Mouse (Mus musculus): ENCODE measurements around the gene Cep112. TPM values are rescaled to one million over a fixed set of nuclear protein-coding genes. Genes with fewer than 3 reads are reported as not detected.

Cep112 gene
- polyA plus RNA-seq, 2 experiments = 0.76 to 1.7 TPM

DNA sequence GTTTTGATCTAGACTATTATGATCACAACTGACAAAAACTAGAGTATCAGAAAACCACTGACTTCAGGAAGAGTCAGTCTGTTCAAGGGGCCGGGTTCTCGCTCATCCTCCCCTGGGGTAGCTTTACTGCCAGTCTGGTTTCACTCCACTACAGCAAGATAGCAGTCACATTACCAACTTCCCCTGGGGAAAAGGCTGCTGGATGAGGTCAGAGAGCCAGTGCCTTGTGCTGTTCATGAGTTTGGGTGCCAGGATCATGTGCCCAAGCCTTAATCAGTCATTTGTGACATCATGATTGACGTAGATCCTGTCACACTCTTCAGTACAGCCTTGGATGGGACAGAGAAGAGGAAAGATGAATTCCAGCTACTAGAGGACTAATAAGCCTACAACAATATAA is 421.5 kb downstream of the Cep112 start:
- DNase-seq (ENCODE audit: low read depth in 3 of 3, low spot score in 3 of 3) (no peak), ATAC-seq (ENCODE audit: insufficient read depth) (no peak)
- Histone ChIP-seq H3K9me3 (ENCODE audit: control insufficient read depth, low read length) (no peaks in the 10 kb centered on the region), H3K4me2 (ENCODE audit: low read depth) (no peak overlapping the region), H3K27ac (no peak overlapping the region), H3K4me3 (ENCODE audit: insufficient read depth in 1 of 2, low read depth in 2 of 2, low read length in 2 of 2) (no peak overlapping the region), H3K36me3 (replicated peaks; ENCODE audit: control insufficient read depth, insufficient read depth, low read depth) (no peaks in the 10 kb centered on the region), H3K27me3 (ENCODE audit: control insufficient read depth, insufficient read depth, low read length) (no peaks in the 10 kb centered on the region), H3K4me1 (replicated peaks; ENCODE audit: control insufficient read depth in 2 of 2, insufficient read depth in 2 of 2, low read length in 1 of 2) (no peaks in the 10 kb centered on the region), H3K9ac (replicated peaks) (no peak overlapping the region)
- WGBS (ENCODE audit: insufficient replicate concordance) = 62% methylated on average over 3 of the region's 3 CpGs
- no peak for TF ChIP-seq EP300 (IDR thresholded peaks at IDR 0.05; ENCODE audit: low read depth)
- no peak for TF ChIP-seq CTCF (IDR thresholded peaks at IDR 0.05; ENCODE audit: low read depth)

DNA sequence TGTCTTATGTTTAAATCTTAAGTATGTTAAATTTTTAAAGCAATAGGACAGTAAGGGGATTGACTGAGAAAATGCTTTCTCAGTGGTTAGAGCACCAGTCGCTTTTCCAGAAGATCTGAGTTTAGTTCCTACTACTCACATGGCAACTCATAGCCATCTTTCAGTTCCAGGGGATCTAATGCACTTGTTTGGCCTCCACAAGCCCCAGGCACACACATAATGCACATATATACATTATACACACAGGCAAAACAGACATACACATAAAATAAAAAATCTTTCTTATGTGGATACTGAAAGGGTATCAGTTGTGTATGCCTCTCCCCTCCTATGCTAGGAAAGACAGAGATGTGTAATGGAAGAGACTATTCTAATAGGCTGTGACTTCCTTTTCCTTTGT is 426.8 kb downstream of the Cep112 start:
- Histone ChIP-seq H3K9ac (replicated peaks) (no peak overlapping the region), H3K27me3 (ENCODE audit: control insufficient read depth, insufficient read depth, low read length) (no peaks in the 10 kb centered on the region), H3K4me1 (replicated peaks; ENCODE audit: control insufficient read depth in 2 of 2, insufficient read depth in 2 of 2, low read length in 1 of 2) (no peaks in the 10 kb centered on the region), H3K4me2 (ENCODE audit: low read depth) (no peak overlapping the region), H3K9me3 (ENCODE audit: control insufficient read depth, low read length) (no peaks in the 10 kb centered on the region), H3K36me3 (replicated peaks; ENCODE audit: control insufficient read depth, insufficient read depth, low read depth) (no peaks in the 10 kb centered on the region), H3K27ac (no peak overlapping the region), H3K4me3 (ENCODE audit: insufficient read depth in 1 of 2, low read depth in 2 of 2, low read length in 2 of 2) (no peak overlapping the region)
- ATAC-seq (ENCODE audit: insufficient read depth) (no peak), DNase-seq (ENCODE audit: low read depth in 3 of 3, low spot score in 3 of 3) (no peak)
- whole genome bisulfite sequencing (ENCODE audit: insufficient replicate concordance) = 53% methylated on average over 1 of the region's 1 CpGs
- TF ChIP-seq EP300 (IDR thresholded peaks at IDR 0.05; ENCODE audit: low read depth) (no peak), CTCF (IDR thresholded peaks at IDR 0.05; ENCODE audit: low read depth) (no peak)

DNA sequence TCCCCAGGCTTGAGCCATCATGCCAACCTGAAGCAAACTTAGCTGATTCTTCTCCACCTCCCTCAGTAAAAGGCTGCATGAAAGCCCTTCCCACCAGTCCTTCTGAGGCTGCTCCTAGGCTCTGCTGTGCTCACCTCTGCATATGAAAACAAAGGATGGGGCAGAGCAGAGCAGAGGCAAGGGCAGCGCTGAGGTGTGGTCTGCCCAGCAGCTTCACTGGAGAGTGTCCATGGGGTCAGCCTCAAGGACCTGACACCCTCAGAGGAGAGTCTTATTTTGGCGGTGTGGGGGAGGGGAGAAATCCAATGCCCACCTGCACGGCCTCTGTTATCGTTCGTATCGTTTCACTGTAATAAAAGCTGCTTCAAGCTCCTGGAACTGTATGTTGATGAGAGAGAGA is 432.3 kb downstream of the Cep112 start:
- DNase-seq (ENCODE audit: low read depth in 3 of 3, low spot score in 3 of 3) = no peak
- Histone ChIP-seq H3K9me3 (ENCODE audit: control insufficient read depth, low read length) (no peaks in the 10 kb centered on the region), H3K27me3 (ENCODE audit: control insufficient read depth, insufficient read depth, low read length) (no peaks in the 10 kb centered on the region), H3K36me3 (replicated peaks; ENCODE audit: control insufficient read depth, insufficient read depth, low read depth) (no peaks in the 10 kb centered on the region), H3K9ac (replicated peaks) (no peak overlapping the region), H3K4me1 (replicated peaks; ENCODE audit: control insufficient read depth in 2 of 2, insufficient read depth in 2 of 2, low read length in 1 of 2) (peaks cover 0 to 8% of the 10 kb centered on the region in 2 experiments; a peak in 2 of 4 replicates), H3K4me2 (ENCODE audit: low read depth) (no peak overlapping the region), H3K4me3 (ENCODE audit: insufficient read depth in 1 of 2, low read depth in 2 of 2, low read length in 2 of 2) (no peak overlapping the region), H3K27ac (no peak overlapping the region)
- no peak for ATAC-seq (ENCODE audit: insufficient read depth)
- 52% methylated on average over 6 of the region's 6 CpGs for whole genome bisulfite sequencing (ENCODE audit: insufficient replicate concordance)
- TF ChIP-seq CTCF (IDR thresholded peaks at IDR 0.05; ENCODE audit: low read depth) (no peak), EP300 (IDR thresholded peaks at IDR 0.05; ENCODE audit: low read depth) (no peak)

DNA sequence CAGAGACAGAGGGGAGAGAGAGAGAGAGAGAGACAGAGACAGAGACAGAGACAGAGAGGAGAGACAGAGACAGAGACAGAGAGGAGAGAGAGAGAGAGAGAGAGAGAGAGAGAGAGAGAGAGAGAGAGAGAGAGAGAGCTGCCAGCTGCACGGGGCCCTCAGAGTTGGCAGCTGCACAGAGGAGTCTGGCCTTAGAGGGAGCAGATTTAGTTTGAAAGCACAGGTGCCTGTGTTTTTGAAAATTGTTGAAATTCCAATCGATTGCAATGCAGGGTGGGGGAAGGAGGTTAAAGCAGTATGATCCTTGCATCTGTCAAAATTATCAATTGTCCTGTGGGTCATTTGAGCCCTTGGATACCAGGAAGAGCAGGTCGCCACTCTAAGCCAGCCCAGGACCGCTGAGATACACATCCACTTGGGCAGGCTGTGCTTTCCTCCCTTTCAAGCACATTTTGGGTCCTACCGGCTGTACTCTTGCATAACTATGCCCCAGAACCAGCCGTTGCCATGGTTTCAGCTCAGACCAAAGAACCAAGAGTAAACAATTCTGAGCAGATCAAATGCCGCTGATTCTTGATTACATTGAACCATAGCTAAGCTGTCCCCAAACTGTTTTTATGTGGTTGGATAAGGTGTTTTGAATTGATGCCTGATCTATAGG is 432.8 kb downstream of the Cep112 start:
- WGBS (ENCODE audit: insufficient replicate concordance) = 44% methylated on average over 7 of the region's 7 CpGs
- H3K4me2 ChIP-seq (ENCODE audit: low read depth) = no peak overlapping the region
- H3K9ac ChIP-seq (replicated peaks) = no peak overlapping the region
- H3K27ac ChIP-seq = no peak overlapping the region
- no peaks in the 10 kb centered on the region for H3K36me3 ChIP-seq (replicated peaks; ENCODE audit: control insufficient read depth, insufficient read depth, low read depth)
- DNase-seq (ENCODE audit: low read depth in 3 of 3, low spot score in 3 of 3) (peak; percentile 3 to 15 (median 9)), ATAC-seq (ENCODE audit: insufficient read depth) (peak; percentile 35; the same call in 1 of the 2 replicates)
- TF ChIP-seq CTCF (IDR thresholded peaks at IDR 0.05; ENCODE audit: low read depth) = no peak
- no peak for TF ChIP-seq EP300 (IDR thresholded peaks at IDR 0.05; ENCODE audit: low read depth)
- H3K4me3 ChIP-seq (ENCODE audit: insufficient read depth in 1 of 2, low read depth in 2 of 2, low read length in 2 of 2) = no peak overlapping the region
- no peaks in the 10 kb centered on the region for H3K27me3 ChIP-seq (ENCODE audit: control insufficient read depth, insufficient read depth, low read length)
- H3K4me1 ChIP-seq (replicated peaks; ENCODE audit: control insufficient read depth in 2 of 2, insufficient read depth in 2 of 2, low read length in 1 of 2) = peaks cover 0 to 8% of the 10 kb centered on the region in 2 experiments; a peak in 2 of 4 replicates
- H3K9me3 ChIP-seq (ENCODE audit: control insufficient read depth, low read length) = no peaks in the 10 kb centered on the region

DNA sequence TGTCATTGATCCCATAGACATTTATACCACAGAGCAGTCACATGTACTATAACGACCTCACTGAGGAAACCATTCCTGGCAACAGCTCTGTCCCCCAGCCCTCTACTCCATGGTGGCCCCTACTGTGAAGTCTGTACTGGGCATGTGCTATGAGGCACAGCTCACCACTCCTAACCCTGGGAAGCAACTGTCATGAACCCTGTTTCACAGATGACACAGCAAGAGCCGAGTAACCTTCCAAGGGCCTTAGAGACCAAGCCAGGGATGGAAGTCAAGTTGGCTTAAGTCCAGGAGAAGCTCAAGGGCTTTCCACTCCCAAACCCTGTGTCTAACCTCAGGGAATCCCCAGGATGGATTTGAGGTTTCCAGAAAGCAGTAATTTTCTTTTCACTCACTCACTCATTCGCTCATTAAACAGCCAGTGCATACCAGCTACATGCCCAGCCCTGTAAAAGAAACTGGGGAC is 433.4 kb downstream of the Cep112 start:
- TF ChIP-seq EP300 (IDR thresholded peaks at IDR 0.05; ENCODE audit: low read depth) = no peak
- TF ChIP-seq CTCF (IDR thresholded peaks at IDR 0.05; ENCODE audit: low read depth) = no peak
- H3K4me3 ChIP-seq (ENCODE audit: insufficient read depth in 1 of 2, low read depth in 2 of 2, low read length in 2 of 2) = no peak overlapping the region
- no peaks in the 10 kb centered on the region for H3K36me3 ChIP-seq (replicated peaks; ENCODE audit: control insufficient read depth, insufficient read depth, low read depth)
- no peak overlapping the region for H3K27ac ChIP-seq
- peak; percentile 31; the same call in 1 of the 2 replicates for ATAC-seq (ENCODE audit: insufficient read depth)
- no peaks in the 10 kb centered on the region for H3K9me3 ChIP-seq (ENCODE audit: control insufficient read depth, low read length)
- no peak overlapping the region for H3K9ac ChIP-seq (replicated peaks)
- peaks cover 0 to 8% of the 10 kb centered on the region in 2 experiments; a peak in 2 of 4 replicates for H3K4me1 ChIP-seq (replicated peaks; ENCODE audit: control insufficient read depth in 2 of 2, insufficient read depth in 2 of 2, low read length in 1 of 2)
- H3K4me2 ChIP-seq (ENCODE audit: low read depth) = no peak overlapping the region
- 52% methylated on average over 3 of the region's 3 CpGs for WGBS (ENCODE audit: insufficient replicate concordance)
- H3K27me3 ChIP-seq (ENCODE audit: control insufficient read depth, insufficient read depth, low read length) = no peaks in the 10 kb centered on the region
- DNase-seq (ENCODE audit: low read depth in 3 of 3, low spot score in 3 of 3) = no peak

Data from liver, embryonic 14.5 days (tissue).